Mouse (Mus musculus) MEL (cell line): ENCODE results near the gene Cntnap2.

Experiments used
- CTCF ChIP-seq, 3 experiments: IDR thresholded peaks in 2 of 3; conservative IDR thresholded peaks in 1 of 3; 2 replicates each; pipeline ENCODE4 v1.5.1; 2011 to 2012; ENCODE audit warnings: low read length in 3 of 3, low read depth in 2 of 3, mild to moderate bottlenecking in 2 of 3, improper control_type of control experiment in 1 of 3, inconsistent platforms in 1 of 3, mixed read lengths in 1 of 3, moderate library complexity in 1 of 3; ENCODE audit not compliant: control insufficient read depth in 1 of 3, insufficient read depth in 1 of 3, poor library complexity in 1 of 3, severe bottlenecking in 1 of 3
- E2F4 ChIP-seq: IDR thresholded peaks from 2 replicates; pipeline ENCODE4 v1.6.1; 2011; ENCODE audit warnings: low read depth, low read length, improper control_type of control experiment, borderline replicate concordance
- EP300 ChIP-seq, 2 experiments: IDR thresholded peaks; 2 replicates each; pipeline ENCODE4 v1.6.1; 2011; ENCODE audit warnings: improper control_type of control experiment in 2 of 2, low read length in 2 of 2, low read depth in 1 of 2, mild to moderate bottlenecking in 1 of 2
- MAX ChIP-seq: IDR thresholded peaks from 2 replicates; pipeline ENCODE4 v1.6.1; 2011; ENCODE audit warnings: low read length, improper control_type of control experiment
- MYC ChIP-seq: IDR thresholded peaks from 2 replicates; pipeline ENCODE4 v1.6.1; 2011; ENCODE audit warnings: low read depth, mild to moderate bottlenecking, low read length, improper control_type of control experiment, moderate library complexity
- SIN3A ChIP-seq: IDR thresholded peaks from 2 replicates; pipeline ENCODE4 v1.6.1; 2012; ENCODE audit warnings: low read length, improper control_type of control experiment, inconsistent platforms
- SMC3 ChIP-seq: IDR thresholded peaks from 2 replicates; pipeline ENCODE4 v1.6.1; 2011; ENCODE audit warnings: low read depth, low read length, improper control_type of control experiment
- TCF12 ChIP-seq: IDR thresholded peaks from 2 replicates; pipeline ENCODE4 v1.6.1; 2014; ENCODE audit warnings: low read depth, mild to moderate bottlenecking, inconsistent platforms, low read length, improper control_type of control experiment, moderate library complexity
- USF1 ChIP-seq: IDR thresholded peaks from 2 replicates; pipeline ENCODE4 v1.6.1; 2014; ENCODE audit warnings: low read depth, mild to moderate bottlenecking, inconsistent platforms, low read length, improper control_type of control experiment, moderate library complexity

- TF ChIP-seq MAX (no peak), EP300 (IDR thresholded peaks at IDR 0.05; ENCODE audit: low read depth in 1 of 2, low read length in 2 of 2) (no peak), CTCF (IDR thresholded peaks at IDR 0.05 in 2 of 3, conservative IDR thresholded peaks at IDR 0.05 in 1 of 3; ENCODE audit: control insufficient read depth in 1 of 3, insufficient read depth in 1 of 3, low read depth in 2 of 3, low read length in 3 of 3, poor library complexity in 1 of 3, severe bottlenecking in 1 of 3) (no peak), E2F4 (no peak), MYC (no peak), SMC3 (no peak), TCF12 (no peak), USF1 (no peak), SIN3A (no peak)
Measured at GRCm38 (mm10) chr6:46420349-46420748, 1361.2 kb downstream of the Cntnap2 start.
